Mouse (Mus musculus) megakaryocyte progenitor cell, adult 5-6 weeks (primary cell): ENCODE results near the gene Tjp3. TPM values are rescaled to one million over a fixed set of nuclear protein-coding genes. Genes with fewer than 3 reads are reported as not detected.
"Not testable (repeated sequence)": the region's sequence is repeated elsewhere in the genome, so short reads cannot be mapped to it uniquely, and the experiment has no call there.

Experiments used
- ATAC-seq: replicated peaks from 2 replicates; pipeline ENCODE4 v1.8.0; 2016; ENCODE audit warnings: mild to moderate bottlenecking, moderate TSS enrichment, inconsistent platforms; ENCODE audit not compliant: poor library complexity
- total RNA-seq, 2 experiments: library from RNA; stranded (forward) in 1 of 2; stranded (reverse) in 1 of 2; fragments of 157-497, 149-512 nt in 1 of 2; fragments of 200-1000 nt in 1 of 2; gene quantifications; 2 replicates each; pipeline versions ENCODE4 v1.2.3 to v1.2.4; 2015 to 2017

The Tjp3 gene
- total RNA-seq, 2 experiments from 2014 or later = 2.3 to 5.2 TPM

- no peak for ATAC-seq
Measured at GRCm38 (mm10) chr10:81236471-81237268, 54.7 kb downstream of the Tjp3 start.

GRCm38 (mm10) chr10:81234206-81234605 is 57.2 kb downstream of the Tjp3 start:
- no peak for ATAC-seq

- ATAC-seq = no peak
Measured at GRCm38 (mm10) chr10:81233226-81233585, 58.2 kb downstream of the Tjp3 start.

GRCm38 (mm10) chr10:81232580-81233225 is 58.7 kb downstream of the Tjp3 start, which contains the start of gene Zfr2:
Gene Zfr2, plus strand, starts transcription at chr10:81233155.
- peak; percentile 97 for ATAC-seq

- ATAC-seq = no peak
Measured at GRCm38 (mm10) chr10:81231436-81231835, 59.9 kb downstream of the Tjp3 start.

GRCm38 (mm10) chr10:81230438-81231332 is 60.7 kb downstream of the Tjp3 start, which contains the start of gene Atcay:
Gene Atcay, minus strand, starts transcription at chr10:81230833.
- ATAC-seq = peak; percentile 29; the same call in 1 of the 2 replicates

- no peak for ATAC-seq
Measured at GRCm38 (mm10) chr10:81229735-81230437, 61.5 kb downstream of the Tjp3 start.

GRCm38 (mm10) chr10:81223731-81224130 is 67.7 kb downstream of the Tjp3 start:
- ATAC-seq = not testable (repeated sequence)

Other genes with a start within 250 kb of the Tjp3 start
Only the 30 nearest of the 32 such genes appear.
- 12.7 and 15.6 TPM in 2 replicates for gene Thop1, start 221.5 kb downstream of the Tjp3 start, total RNA-seq (2015)
- gene Thop1, start 221.5 kb downstream of the Tjp3 start, total RNA-seq (2017) = 28.0 and 28.7 TPM in 2 replicates
- gene Creb3l3, start 192.7 kb downstream of the Tjp3 start, total RNA-seq (2015) = 0.54 and 0.88 TPM in 2 replicates
- gene Creb3l3, start 192.7 kb downstream of the Tjp3 start, total RNA-seq (2017) = 0.30 and 0.58 TPM in 2 replicates
- gene Map2k2, start 185.7 kb downstream of the Tjp3 start, total RNA-seq (2015) = 34.4 and 42.5 TPM in 2 replicates
- gene Map2k2, start 185.7 kb downstream of the Tjp3 start, total RNA-seq (2017) = 50.1 and 54.9 TPM in 2 replicates
- gene Zbtb7a, start 156.4 kb downstream of the Tjp3 start, total RNA-seq (2015) = 17.4 and 18.9 TPM in 2 replicates
- gene Zbtb7a, start 156.4 kb downstream of the Tjp3 start, total RNA-seq (2017) = 7.7 and 8.6 TPM in 2 replicates
- gene Pias4, start 123.7 kb downstream of the Tjp3 start, total RNA-seq (2015) = 9.4 and 10.0 TPM in 2 replicates
- gene Pias4, start 123.7 kb downstream of the Tjp3 start, total RNA-seq (2017) = 9.4 and 9.8 TPM in 2 replicates
- 526 and 599 TPM in 2 replicates for gene Eef2, start 115.0 kb downstream of the Tjp3 start, total RNA-seq (2015)
- gene Eef2, start 115.0 kb downstream of the Tjp3 start, total RNA-seq (2017) = 1,508 and 1,553 TPM in 2 replicates
- gene Dapk3, start 108.6 kb downstream of the Tjp3 start, total RNA-seq (2015) = 15.5 and 17.2 TPM in 2 replicates
- gene Dapk3, start 108.6 kb downstream of the Tjp3 start, total RNA-seq (2017) = 37.2 and 54.7 TPM in 2 replicates
- not detected in 2 replicates for gene 4930442H23Rik, start 107.7 kb downstream of the Tjp3 start, total RNA-seq (2015)
- not detected in 2 replicates for gene 4930442H23Rik, start 107.7 kb downstream of the Tjp3 start, total RNA-seq (2017)
- gene Nmrk2, start 89.5 kb downstream of the Tjp3 start, total RNA-seq (2015) = not detected in 2 replicates
- gene Nmrk2, start 89.5 kb downstream of the Tjp3 start, total RNA-seq (2017) = not detected in 2 replicates
- gene Atcay, start 60.7 kb downstream of the Tjp3 start, total RNA-seq (2015) = not detected in 2 replicates
- gene Atcay, start 60.7 kb downstream of the Tjp3 start, total RNA-seq (2017) = not detected in 2 replicates
- 0.05 TPM in 1 of 2 replicates, not detected in the other for gene Zfr2, start 58.4 kb downstream of the Tjp3 start, total RNA-seq (2015)
- gene Zfr2, start 58.4 kb downstream of the Tjp3 start, total RNA-seq (2017) = 0.17 TPM in 1 of 2 replicates, not detected in the other
- gene Matk, start 38.6 kb downstream of the Tjp3 start, total RNA-seq (2015) = 10.2 and 16.7 TPM in 2 replicates
- 32.7 and 33.7 TPM in 2 replicates for gene Matk, start 38.6 kb downstream of the Tjp3 start, total RNA-seq (2017)
- gene Mrpl54, start 24.6 kb downstream of the Tjp3 start, total RNA-seq (2015) = 95.1 and 97.1 TPM in 2 replicates
- 155 and 196 TPM in 2 replicates for gene Mrpl54, start 24.6 kb downstream of the Tjp3 start, total RNA-seq (2017)
- gene Apba3, start 24.6 kb downstream of the Tjp3 start, total RNA-seq (2015) = 15.5 and 20.2 TPM in 2 replicates
- 10.5 and 16.9 TPM in 2 replicates for gene Apba3, start 24.6 kb downstream of the Tjp3 start, total RNA-seq (2017)
- gene Pip5k1c, start 1.4 kb upstream of the Tjp3 start, total RNA-seq (2015) = 18.9 and 24.6 TPM in 2 replicates
- gene Pip5k1c, start 1.4 kb upstream of the Tjp3 start, total RNA-seq (2017) = 32.4 and 37.4 TPM in 2 replicates
- 7.1 and 7.6 TPM in 2 replicates for gene Cactin, start 29.5 kb upstream of the Tjp3 start, total RNA-seq (2015)
- gene Cactin, start 29.5 kb upstream of the Tjp3 start, total RNA-seq (2017) = 30.8 and 32.7 TPM in 2 replicates
- 0.20 and 0.47 TPM in 2 replicates for gene Tbxa2r, start 37.1 kb upstream of the Tjp3 start, total RNA-seq (2015)
- gene Tbxa2r, start 37.1 kb upstream of the Tjp3 start, total RNA-seq (2017) = 0.47 TPM in 1 of 2 replicates, not detected in the other
- 0.32 TPM in 1 of 2 replicates, not detected in the other for gene Gipc3, start 51.7 kb upstream of the Tjp3 start, total RNA-seq (2015)
- gene Gipc3, start 51.7 kb upstream of the Tjp3 start, total RNA-seq (2017) = 0.17 TPM in 1 of 2 replicates, not detected in the other
- 24.5 and 29.0 TPM in 2 replicates for gene Hmg20b, start 58.9 kb upstream of the Tjp3 start, total RNA-seq (2015)
- gene Hmg20b, start 58.9 kb upstream of the Tjp3 start, total RNA-seq (2017) = 22.2 and 32.3 TPM in 2 replicates
- gene Mfsd12, start 65.9 kb upstream of the Tjp3 start, total RNA-seq (2015) = 6.7 and 7.0 TPM in 2 replicates
- gene Mfsd12, start 65.9 kb upstream of the Tjp3 start, total RNA-seq (2017) = 12.1 and 12.6 TPM in 2 replicates
- gene 4930404N11Rik, start 74.2 kb upstream of the Tjp3 start, total RNA-seq (2015) = 0.59 and 0.99 TPM in 2 replicates
- 0.92 and 2.2 TPM in 2 replicates for gene 4930404N11Rik, start 74.2 kb upstream of the Tjp3 start, total RNA-seq (2017)
- 17.1 and 21.7 TPM in 2 replicates for gene Fzr1, start 86.9 kb upstream of the Tjp3 start, total RNA-seq (2015)
- 17.3 and 17.8 TPM in 2 replicates for gene Fzr1, start 86.9 kb upstream of the Tjp3 start, total RNA-seq (2017)
- 9.3 and 13.7 TPM in 2 replicates for gene Dohh, start 92.8 kb upstream of the Tjp3 start, total RNA-seq (2015)
- 36.5 and 52.5 TPM in 2 replicates for gene Dohh, start 92.8 kb upstream of the Tjp3 start, total RNA-seq (2017)
- 2.6 and 3.0 TPM in 2 replicates for gene Gm48551, start 92.9 kb upstream of the Tjp3 start, total RNA-seq (2015)
- gene Gm48551, start 92.9 kb upstream of the Tjp3 start, total RNA-seq (2017) = 0.62 and 1.7 TPM in 2 replicates
- gene Gm48552, start 97.4 kb upstream of the Tjp3 start, total RNA-seq (2015) = not detected in 2 replicates
- gene Gm48552, start 97.4 kb upstream of the Tjp3 start, total RNA-seq (2017) = 0.46 TPM in 1 of 2 replicates, not detected in the other
- gene Smim24, start 101.5 kb upstream of the Tjp3 start, total RNA-seq (2015) = 31.0 and 31.4 TPM in 2 replicates
- 7.5 and 17.1 TPM in 2 replicates for gene Smim24, start 101.5 kb upstream of the Tjp3 start, total RNA-seq (2017)
- 35.5 and 36.8 TPM in 2 replicates for gene Nfic, start 164.1 kb upstream of the Tjp3 start, total RNA-seq (2015)
- 4.0 and 5.0 TPM in 2 replicates for gene Nfic, start 164.1 kb upstream of the Tjp3 start, total RNA-seq (2017)
- 0.10 TPM in 1 of 2 replicates, not detected in the other for gene Celf5, start 191.1 kb upstream of the Tjp3 start, total RNA-seq (2015)
- not detected in 2 replicates for gene Celf5, start 191.1 kb upstream of the Tjp3 start, total RNA-seq (2017)
- gene Ncln, start 204.8 kb upstream of the Tjp3 start, total RNA-seq (2015) = 81.2 and 99.2 TPM in 2 replicates
- 85.6 and 101 TPM in 2 replicates for gene Ncln, start 204.8 kb upstream of the Tjp3 start, total RNA-seq (2017)
- gene S1pr4, start 208.6 kb upstream of the Tjp3 start, total RNA-seq (2015) = 8.3 and 8.9 TPM in 2 replicates
- gene S1pr4, start 208.6 kb upstream of the Tjp3 start, total RNA-seq (2017) = 6.2 and 9.5 TPM in 2 replicates